Mouse (Mus musculus) MEL (cell line): ENCODE measurements at regions not wholly inside any gene's neighbourhood (a gene's known extent, or its start where the extent isn't known, plus 50 kb on each side); places are given as distances from the start of the nearest gene placed in this dataset.

Experiments used
- CTCF ChIP-seq, 3 experiments: IDR thresholded peaks in 2 of 3; conservative IDR thresholded peaks in 1 of 3; 2 replicates each; pipeline ENCODE4 v1.5.1; 2011 to 2012; ENCODE audit warnings: low read length in 3 of 3, low read depth in 2 of 3, mild to moderate bottlenecking in 2 of 3, improper control_type of control experiment in 1 of 3, inconsistent platforms in 1 of 3, mixed read lengths in 1 of 3, moderate library complexity in 1 of 3; ENCODE audit not compliant: control insufficient read depth in 1 of 3, insufficient read depth in 1 of 3, poor library complexity in 1 of 3, severe bottlenecking in 1 of 3
- EP300 ChIP-seq, 2 experiments: IDR thresholded peaks; 2 replicates each; pipeline ENCODE4 v1.6.1; 2011; ENCODE audit warnings: improper control_type of control experiment in 2 of 2, low read length in 2 of 2, low read depth in 1 of 2, mild to moderate bottlenecking in 1 of 2
- MAX ChIP-seq: IDR thresholded peaks from 2 replicates; pipeline ENCODE4 v1.6.1; 2011; ENCODE audit warnings: low read length, improper control_type of control experiment
- MEF2A ChIP-seq: IDR thresholded peaks from 2 replicates; pipeline ENCODE4 v1.6.1; 2014; ENCODE audit warnings: low read depth, mild to moderate bottlenecking, inconsistent platforms, low read length, improper control_type of control experiment; ENCODE audit not compliant: poor library complexity, insufficient replicate concordance, severe bottlenecking; ENCODE audit errors: extremely low read depth
- POLR2A ChIP-seq, 2 experiments: IDR thresholded peaks; 2 replicates each; pipeline ENCODE4 v1.6.1; 2011 to 2012; ENCODE audit warnings: low read length in 2 of 2, mild to moderate bottlenecking in 2 of 2, control low read depth in 1 of 2, improper control_type of control experiment in 1 of 2, low read depth in 1 of 2, moderate library complexity in 1 of 2; ENCODE audit not compliant: control insufficient read depth in 1 of 2, insufficient read depth in 1 of 2, poor library complexity in 1 of 2
- SMC3 ChIP-seq: IDR thresholded peaks from 2 replicates; pipeline ENCODE4 v1.6.1; 2011; ENCODE audit warnings: low read depth, low read length, improper control_type of control experiment
- UBTF ChIP-seq: IDR thresholded peaks from 2 replicates; pipeline ENCODE4 v1.6.1; 2012; ENCODE audit warnings: low read depth, mild to moderate bottlenecking, inconsistent platforms, low read length, improper control_type of control experiment, moderate library complexity, borderline replicate concordance; ENCODE audit not compliant: insufficient read depth
- USF1 ChIP-seq: IDR thresholded peaks from 2 replicates; pipeline ENCODE4 v1.6.1; 2014; ENCODE audit warnings: low read depth, mild to moderate bottlenecking, inconsistent platforms, low read length, improper control_type of control experiment, moderate library complexity

DNA sequence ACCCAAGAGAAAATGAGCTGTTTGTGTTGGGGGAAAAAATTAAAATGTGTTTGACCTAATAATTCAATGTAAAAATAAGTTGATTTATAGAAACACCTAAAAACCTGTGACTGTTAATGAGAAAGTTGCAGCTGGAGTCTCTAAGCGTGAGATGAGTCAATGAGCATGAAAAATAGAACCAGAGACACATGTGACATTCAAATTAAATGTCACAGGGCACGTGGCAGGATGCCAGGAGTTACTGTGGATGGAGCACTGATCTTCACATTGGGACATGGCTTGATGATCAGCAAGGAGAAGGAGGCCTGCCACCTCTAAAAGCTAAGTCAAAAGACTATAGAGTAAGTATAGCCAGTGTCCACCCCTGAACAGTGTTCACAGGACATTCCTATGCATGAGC lies 103.7 kb upstream of the Irs2 start:
- TF ChIP-seq SMC3 (no peak), EP300 (IDR thresholded peaks at IDR 0.05; ENCODE audit: low read depth in 1 of 2, low read length in 2 of 2) (no peak), CTCF (IDR thresholded peaks at IDR 0.05 in 2 of 3, conservative IDR thresholded peaks at IDR 0.05 in 1 of 3; ENCODE audit: control insufficient read depth in 1 of 3, insufficient read depth in 1 of 3, low read depth in 2 of 3, low read length in 3 of 3, poor library complexity in 1 of 3, severe bottlenecking in 1 of 3) (no peak), POLR2A (IDR thresholded peaks at IDR 0.05; ENCODE audit: control insufficient read depth in 1 of 2, insufficient read depth in 1 of 2, low read depth in 1 of 2, low read length in 2 of 2, poor library complexity in 1 of 2) (no peak), UBTF (no peak), USF1 (no peak), MAX (no peak), MEF2A (no peak)
